Mouse (Mus musculus): Measurements from ENCODE around the gene Peli2. TPM values are rescaled to one million over a fixed set of nuclear protein-coding genes. Genes with fewer than 3 reads are reported as not detected.

Gene Peli2
- polyA plus RNA-seq (2012; rRNA removed; ENCODE audit: low replicate concordance) = 26.5 and 35.0 TPM in 2 replicates

GRCm38 (mm10) chr14:48120752-48121528, at the start of gene Peli2:
Peli2 (plus strand) TSS chr14:48120823.

